Mouse (Mus musculus) limb, embryonic 14.5 days (tissue): ENCODE measurements at regions not wholly inside any gene's neighbourhood (a gene's known extent, or its start where the extent isn't known, plus 50 kb on each side); places are given as distances from the start of the nearest gene placed in this dataset.

Experiments used
- ATAC-seq: fragments of 200-750 bp; cut with Nextera tagmentation; 2 replicates; pipeline ENCODE4 v1.8.0; 2017; ENCODE audit warnings: low read depth, moderate number of reproducible peaks, moderate TSS enrichment; ENCODE audit not compliant: low FRiP score
- DNase-seq: peaks from one replicate; pipeline ENCODE4 v3.0.0-alpha.2; 2015; ENCODE audit warnings: low spot score
- H3K27ac ChIP-seq: fragments of 300-500 bp; sonication (generic); replicated peaks from 2 replicates; pipeline ENCODE4 v1.5.1; 2014; ENCODE audit warnings: low read depth, mild to moderate bottlenecking, low read length, moderate library complexity, mixed read lengths
- H3K27me3 ChIP-seq: fragments of 300-500 bp; sonication (generic); 2 replicates; pipeline ENCODE4 v1.6.1; 2014; ENCODE audit warnings: low read length, mixed read lengths; ENCODE audit not compliant: control insufficient read depth, insufficient read depth
- H3K36me3 ChIP-seq: fragments of 300-500 bp; sonication (generic); 2 replicates; pipeline ENCODE4 v1.6.1; 2014; ENCODE audit warnings: mild to moderate bottlenecking, low read length, moderate library complexity, mixed read lengths; ENCODE audit not compliant: control insufficient read depth, insufficient read depth
- H3K4me1 ChIP-seq: fragments of 300-500 bp; sonication (generic); 2 replicates; pipeline ENCODE4 v1.6.1; 2014; ENCODE audit warnings: antibody characterized with exemption, low read length, mixed read lengths; ENCODE audit not compliant: control insufficient read depth, insufficient read depth
- H3K4me2 ChIP-seq: fragments of 300-500 bp; sonication (generic); replicated peaks from 2 replicates; pipeline ENCODE4 v1.6.1; 2014; ENCODE audit warnings: low read depth, mild to moderate bottlenecking, low read length, moderate library complexity; ENCODE audit not compliant: severe bottlenecking
- H3K4me3 ChIP-seq: fragments of 300-500 bp; sonication (generic); replicated peaks from 2 replicates; pipeline ENCODE4 v1.5.1; 2014; ENCODE audit warnings: low read length
- H3K9ac ChIP-seq: fragments of 300-500 bp; sonication (generic); 2 replicates; pipeline ENCODE4 v1.6.1; 2014; ENCODE audit warnings: mild to moderate bottlenecking, low read depth, low read length, moderate library complexity; ENCODE audit not compliant: severe bottlenecking
- H3K9me3 ChIP-seq: fragments of 300-500 bp; sonication (generic); 2 replicates; pipeline ENCODE4 v1.6.1; 2016; ENCODE audit warnings: low read length; ENCODE audit not compliant: control insufficient read depth
- POLR2A ChIP-seq: fragments of 200-500 bp; IDR thresholded peaks from 2 replicates; pipeline ENCODE4 v1.8.0; 2012; ENCODE audit warnings: inconsistent platforms, mild to moderate bottlenecking, moderate library complexity, borderline replicate concordance; ENCODE audit not compliant: insufficient read depth, insufficient read length; ENCODE audit errors: extremely low read depth
- WGBS: fragments of 180-500 bp; shearing (Covaris S2); extraction: QIAGEN DNeasy Blood & Tissue Kit; methylation state at CpG from one replicate; pipeline ENCODE4 v1.1.7; 2014; 5-methylcytosine and 5-hydroxymethylcytosine counted together

GRCm38 (mm10) chr9:115512835-115513629, 202.8 kb upstream of the Stt3b start:
- no peak for TF ChIP-seq POLR2A
- no peak overlapping the region for H3K9ac ChIP-seq
- no peaks in the 10 kb centered on the region for H3K4me1 ChIP-seq
- no peaks in the 10 kb centered on the region for H3K27me3 ChIP-seq
- WGBS: 77% methylated on average over 16 of the region's 16 CpGs
- 0 out of 2 replicates have a peak, but pooled peaks cover 4% of the 10 kb centered on the region for H3K9me3 ChIP-seq
- H3K27ac ChIP-seq: no peak overlapping the region
- H3K36me3 ChIP-seq: no peaks in the 10 kb centered on the region
- DNase-seq (no peak), ATAC-seq (no peak)
- no peak overlapping the region for H3K4me2 ChIP-seq
- no peak overlapping the region for H3K4me3 ChIP-seq

- Histone ChIP-seq H3K4me2 (no peak overlapping the region), H3K4me1 (no peaks in the 10 kb centered on the region), H3K9me3 (0 out of 2 replicates have a peak, but pooled peaks cover 4% of the 10 kb centered on the region), H3K9ac (no peak overlapping the region), H3K4me3 (no peak overlapping the region), H3K27ac (no peak overlapping the region), H3K27me3 (no peaks in the 10 kb centered on the region), H3K36me3 (no peaks in the 10 kb centered on the region)
- ATAC-seq (no peak), DNase-seq (no peak)
- no peak for TF ChIP-seq POLR2A
Observed at GRCm38 (mm10) chr9:115517903-115518302, 207.7 kb upstream of the Stt3b start.

- no peak for TF ChIP-seq POLR2A
- no peak overlapping the region for H3K9ac ChIP-seq
- no peak overlapping the region for H3K4me2 ChIP-seq
- peak; percentile 28 for DNase-seq
- H3K4me1 ChIP-seq: peaks cover 12% of the 10 kb centered on the region
- H3K27me3 ChIP-seq: no peaks in the 10 kb centered on the region
- no peaks in the 10 kb centered on the region for H3K36me3 ChIP-seq
- no peak overlapping the region for H3K4me3 ChIP-seq
- H3K9me3 ChIP-seq: no peaks in the 10 kb centered on the region
- 18% methylated on average over 3 of the region's 3 CpGs for WGBS
- ATAC-seq: 0 out of 2 replicates have a peak, but pooled peaks have one; percentile 15
- H3K27ac ChIP-seq: no peak overlapping the region
Observed at GRCm38 (mm10) chr9:115524161-115524560, 213.9 kb upstream of the Stt3b start.

- peaks cover 12% of the 10 kb centered on the region for H3K4me1 ChIP-seq
- H3K9ac ChIP-seq: no peak overlapping the region
- no peak for DNase-seq
- WGBS: 15% methylated on average over 5 of the region's 5 CpGs
- no peaks in the 10 kb centered on the region for H3K27me3 ChIP-seq
- no peak overlapping the region for H3K4me2 ChIP-seq
- no peaks in the 10 kb centered on the region for H3K36me3 ChIP-seq
- no peak for TF ChIP-seq POLR2A
- no peak overlapping the region for H3K27ac ChIP-seq
- no peak overlapping the region for H3K4me3 ChIP-seq
- ATAC-seq: peak; percentile 44; the same call in 1 of the 2 replicates
- H3K9me3 ChIP-seq: no peaks in the 10 kb centered on the region
Observed at GRCm38 (mm10) chr9:115524591-115524990, 214.4 kb upstream of the Stt3b start.

GRCm38 (mm10) chr9:115526322-115526721, 216.1 kb upstream of the Stt3b start:
- H3K4me1 ChIP-seq: peaks cover 12% of the 10 kb centered on the region
- no peaks in the 10 kb centered on the region; the same call in 1 of the 2 replicates for H3K9me3 ChIP-seq
- no peaks in the 10 kb centered on the region for H3K27me3 ChIP-seq
- TF ChIP-seq POLR2A: no peak
- no peak overlapping the region for H3K9ac ChIP-seq
- no peak overlapping the region for H3K4me3 ChIP-seq
- ATAC-seq (no peak), DNase-seq (no peak)
- H3K4me2 ChIP-seq: no peak overlapping the region
- H3K27ac ChIP-seq: no peak overlapping the region
- no peaks in the 10 kb centered on the region for H3K36me3 ChIP-seq
- 83% methylated on average over 4 of the region's 4 CpGs for WGBS
